Mouse (Mus musculus): ENCODE data around the gene Ppp1r2. TPM values are rescaled to one million over a fixed set of nuclear protein-coding genes. Genes with fewer than 3 reads are reported as not detected.

The Ppp1r2 gene
- polyA plus RNA-seq, 2 experiments = 40.5 to 77.7 TPM

DNA sequence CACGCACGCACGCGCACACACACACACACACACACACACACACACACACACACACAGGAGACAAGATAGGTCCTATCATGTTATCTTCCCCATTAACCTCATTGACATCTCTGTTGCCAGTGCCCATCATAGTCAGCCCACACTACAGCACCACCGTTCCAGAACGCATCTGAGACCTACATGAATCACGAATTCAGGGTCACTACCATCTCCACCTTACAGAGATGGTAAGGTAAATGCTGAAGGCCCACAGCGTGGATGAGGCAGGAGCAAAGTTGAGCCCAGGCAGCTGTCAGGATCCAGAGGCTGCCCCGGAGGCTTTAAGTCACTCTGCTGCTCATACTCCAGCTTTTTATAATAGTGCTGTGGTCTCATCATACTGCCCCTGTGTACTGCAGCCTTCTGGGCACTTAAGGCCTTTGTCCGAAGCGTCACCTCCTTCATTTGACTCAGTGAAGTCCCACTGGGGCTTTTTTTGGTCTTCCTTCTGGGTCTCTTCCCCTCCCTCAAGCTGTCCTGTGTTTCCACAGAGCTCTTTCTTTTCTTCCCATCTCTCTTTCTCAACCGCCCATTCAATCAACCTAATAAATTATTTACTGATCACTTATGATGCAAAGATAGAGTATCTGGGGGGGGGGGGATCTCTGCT is 40.1 kb downstream of the Ppp1r2 start:
- Histone ChIP-seq H3K4me2 (replicated peaks; ENCODE audit: low read depth, low read length, severe bottlenecking) (no peak overlapping the region), H3K27ac (replicated peaks; ENCODE audit: low read depth, low read length) (no peak overlapping the region), H3K9ac (ENCODE audit: low read depth, low read length, severe bottlenecking) (no peak overlapping the region), H3K27me3 (ENCODE audit: control insufficient read depth, insufficient read depth, low read length) (no peaks in the 10 kb centered on the region), H3K4me3 (replicated peaks; ENCODE audit: low read length) (no peak overlapping the region), H3K9me3 (ENCODE audit: control insufficient read depth, low read length) (no peaks in the 10 kb centered on the region), H3K36me3 (ENCODE audit: control insufficient read depth, insufficient read depth, low read length) (no peaks in the 10 kb centered on the region), H3K4me1 (ENCODE audit: control insufficient read depth, insufficient read depth, low read length) (peaks cover 22% of the 10 kb centered on the region)
- ATAC-seq (ENCODE audit: low FRiP score, low read depth) = no peak
- 73% methylated on average over 12 of the region's 12 CpGs for WGBS
- no peak for TF ChIP-seq POLR2A (IDR thresholded peaks at IDR 0.05; ENCODE audit: borderline replicate concordance, extremely low read depth, insufficient read depth, insufficient read length)
- no peak for DNase-seq (ENCODE audit: low spot score)

DNA sequence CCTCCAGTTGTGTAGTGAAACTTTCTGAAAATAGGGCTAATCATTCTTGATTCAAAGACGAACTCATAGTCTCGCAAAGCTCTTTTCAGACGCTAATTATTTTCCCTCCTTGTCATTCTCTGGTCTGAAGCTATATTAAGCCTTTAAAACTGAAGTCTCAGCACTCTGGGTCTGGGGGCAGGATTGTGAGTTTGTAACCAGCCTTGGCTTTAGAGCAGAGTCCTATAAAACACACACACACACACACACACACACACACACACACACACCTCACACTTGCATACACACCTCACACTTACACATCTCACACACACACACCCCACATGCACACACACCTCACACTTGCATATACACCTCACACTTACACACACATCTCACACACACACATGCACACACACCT is 40.7 kb downstream of the Ppp1r2 start:
- H3K36me3 ChIP-seq (ENCODE audit: control insufficient read depth, insufficient read depth, low read length) = no peaks in the 10 kb centered on the region
- H3K4me3 ChIP-seq (replicated peaks; ENCODE audit: low read length) = peak overlapping the region; percentile 7; the same call in 1 of the 2 replicates
- no peak overlapping the region for H3K27ac ChIP-seq (replicated peaks; ENCODE audit: low read depth, low read length)
- H3K9me3 ChIP-seq (ENCODE audit: control insufficient read depth, low read length) = no peaks in the 10 kb centered on the region
- peak overlapping the region; percentile 55; the same call in 1 of the 2 replicates for H3K4me2 ChIP-seq (replicated peaks; ENCODE audit: low read depth, low read length, severe bottlenecking)
- peaks cover 22% of the 10 kb centered on the region for H3K4me1 ChIP-seq (ENCODE audit: control insufficient read depth, insufficient read depth, low read length)
- H3K27me3 ChIP-seq (ENCODE audit: control insufficient read depth, insufficient read depth, low read length) = no peaks in the 10 kb centered on the region
- DNase-seq (ENCODE audit: low spot score) (no peak), ATAC-seq (ENCODE audit: low FRiP score, low read depth) (no peak)
- WGBS = 23% methylated on average over 3 of the region's 3 CpGs
- no peak overlapping the region for H3K9ac ChIP-seq (ENCODE audit: low read depth, low read length, severe bottlenecking)
- TF ChIP-seq POLR2A (IDR thresholded peaks at IDR 0.05; ENCODE audit: borderline replicate concordance, extremely low read depth, insufficient read depth, insufficient read length) = no peak

DNA sequence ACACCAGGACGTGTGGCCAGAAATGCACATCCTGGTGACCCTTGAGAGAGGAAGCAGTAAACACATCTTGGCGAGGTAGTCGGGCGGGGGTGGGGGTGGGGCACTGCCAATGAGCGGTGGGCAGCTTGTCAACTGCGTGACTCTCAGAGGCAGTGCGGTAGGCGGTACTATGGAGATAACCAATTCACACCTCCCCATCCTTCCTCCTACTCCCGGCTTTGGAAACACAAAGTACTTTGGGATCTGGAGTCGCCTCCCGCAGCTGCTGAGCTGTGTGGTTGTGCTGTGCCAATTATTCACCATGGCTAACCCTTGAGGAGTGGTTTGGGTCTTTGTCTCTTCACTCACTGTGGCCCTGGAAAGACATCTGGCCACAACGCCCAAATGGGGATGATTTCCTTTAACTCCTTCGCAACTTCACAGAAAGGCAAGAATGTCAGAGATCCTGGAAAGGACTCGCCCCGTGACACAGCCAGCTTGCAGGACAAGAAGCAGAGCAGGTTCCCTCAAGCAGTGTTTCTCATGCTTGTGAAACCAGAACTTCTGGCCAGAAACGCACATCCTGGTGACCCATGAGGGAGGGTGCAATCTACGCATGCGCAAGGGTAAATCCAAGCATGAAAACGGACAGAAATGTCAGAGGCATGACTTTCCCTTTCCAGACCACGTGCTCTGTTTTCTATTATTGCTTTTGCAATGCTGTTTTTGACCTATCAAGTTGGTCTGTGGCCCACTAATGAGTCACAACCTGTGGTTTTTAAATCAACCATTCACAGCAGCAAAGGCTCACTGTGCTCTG is 41.3 kb downstream of the Ppp1r2 start:
- Histone ChIP-seq H3K9me3 (ENCODE audit: control insufficient read depth, low read length) (no peaks in the 10 kb centered on the region), H3K36me3 (ENCODE audit: control insufficient read depth, insufficient read depth, low read length) (no peaks in the 10 kb centered on the region), H3K4me1 (ENCODE audit: control insufficient read depth, insufficient read depth, low read length) (peaks cover 22% of the 10 kb centered on the region), H3K27ac (replicated peaks; ENCODE audit: low read depth, low read length) (no peak overlapping the region), H3K4me2 (replicated peaks; ENCODE audit: low read depth, low read length, severe bottlenecking) (peak overlapping the region; percentile 55), H3K4me3 (replicated peaks; ENCODE audit: low read length) (peak overlapping the region; percentile 7; the same call in 1 of the 2 replicates), H3K9ac (ENCODE audit: low read depth, low read length, severe bottlenecking) (no peak overlapping the region), H3K27me3 (ENCODE audit: control insufficient read depth, insufficient read depth, low read length) (no peaks in the 10 kb centered on the region)
- peak; percentile 36 for DNase-seq (ENCODE audit: low spot score)
- no peak for TF ChIP-seq POLR2A (IDR thresholded peaks at IDR 0.05; ENCODE audit: borderline replicate concordance, extremely low read depth, insufficient read depth, insufficient read length)
- no peak for ATAC-seq (ENCODE audit: low FRiP score, low read depth)
- WGBS = 7% methylated on average over 20 of the region's 20 CpGs

DNA sequence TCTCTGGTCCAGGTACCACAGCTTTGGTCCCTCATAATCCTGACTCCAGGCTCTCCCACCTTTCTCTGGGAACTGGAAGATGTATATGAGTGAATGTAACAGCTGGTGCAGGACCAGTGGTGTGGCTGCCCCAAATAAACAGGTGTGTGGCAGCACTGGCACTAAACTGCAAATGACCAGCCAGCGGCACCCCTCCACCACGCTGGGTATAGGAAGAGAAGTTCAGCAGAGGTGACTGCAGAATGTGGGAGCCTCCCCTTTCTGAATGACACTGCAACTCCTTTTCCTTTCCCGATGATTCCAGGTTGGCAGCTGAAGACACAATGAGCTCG is 41.9 kb downstream of the Ppp1r2 start:
- 10% methylated on average over 4 of the region's 4 CpGs for WGBS
- H3K9ac ChIP-seq (ENCODE audit: low read depth, low read length, severe bottlenecking) = no peak overlapping the region
- TF ChIP-seq POLR2A (IDR thresholded peaks at IDR 0.05; ENCODE audit: borderline replicate concordance, extremely low read depth, insufficient read depth, insufficient read length) = no peak
- H3K4me3 ChIP-seq (replicated peaks; ENCODE audit: low read length) = no peak overlapping the region
- no peaks in the 10 kb centered on the region for H3K27me3 ChIP-seq (ENCODE audit: control insufficient read depth, insufficient read depth, low read length)
- peak overlapping the region; percentile 55 for H3K4me2 ChIP-seq (replicated peaks; ENCODE audit: low read depth, low read length, severe bottlenecking)
- no peaks in the 10 kb centered on the region for H3K36me3 ChIP-seq (ENCODE audit: control insufficient read depth, insufficient read depth, low read length)
- H3K27ac ChIP-seq (replicated peaks; ENCODE audit: low read depth, low read length) = no peak overlapping the region
- no peaks in the 10 kb centered on the region for H3K9me3 ChIP-seq (ENCODE audit: control insufficient read depth, low read length)
- ATAC-seq (ENCODE audit: low FRiP score, low read depth) (no peak), DNase-seq (ENCODE audit: low spot score) (no peak)
- H3K4me1 ChIP-seq (ENCODE audit: control insufficient read depth, insufficient read depth, low read length) = peaks cover 22% of the 10 kb centered on the region

DNA sequence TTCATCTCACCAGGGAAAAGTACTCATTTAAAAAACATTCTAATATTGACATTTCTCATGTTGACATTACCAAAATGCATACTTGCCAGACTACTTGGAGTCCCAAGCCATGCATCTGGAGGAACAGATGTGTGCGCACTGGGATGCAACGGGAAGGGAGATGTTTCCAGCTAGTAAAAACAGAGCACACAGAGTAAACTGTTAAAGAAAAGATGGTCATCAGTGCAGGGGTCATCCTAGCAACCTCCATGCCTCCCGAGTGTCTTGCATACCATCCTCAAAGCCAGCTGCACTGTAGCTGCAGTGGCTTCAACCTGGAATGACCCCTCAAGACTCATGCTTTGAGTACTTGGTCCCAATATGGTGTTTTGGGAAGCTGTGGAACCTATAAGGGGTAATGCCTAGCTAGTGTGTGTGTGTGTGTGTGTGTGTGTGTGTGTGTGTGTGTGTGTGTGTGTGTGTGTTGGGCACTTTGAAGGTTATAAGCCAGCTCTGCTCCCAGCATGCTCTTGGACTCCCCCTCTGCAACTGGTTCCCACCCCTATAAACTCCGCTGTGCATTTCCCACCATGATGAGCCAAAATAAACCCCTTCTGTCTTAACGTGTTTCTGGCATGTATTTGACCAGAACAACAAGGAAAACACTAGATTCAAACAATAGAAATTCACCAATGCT is 42.4 kb downstream of the Ppp1r2 start:
- Histone ChIP-seq H3K4me1 (ENCODE audit: control insufficient read depth, insufficient read depth, low read length) (peaks cover 22% of the 10 kb centered on the region), H3K9me3 (ENCODE audit: control insufficient read depth, low read length) (no peaks in the 10 kb centered on the region), H3K9ac (ENCODE audit: low read depth, low read length, severe bottlenecking) (no peak overlapping the region), H3K36me3 (ENCODE audit: control insufficient read depth, insufficient read depth, low read length) (no peaks in the 10 kb centered on the region), H3K4me2 (replicated peaks; ENCODE audit: low read depth, low read length, severe bottlenecking) (no peak overlapping the region), H3K27ac (replicated peaks; ENCODE audit: low read depth, low read length) (no peak overlapping the region), H3K4me3 (replicated peaks; ENCODE audit: low read length) (no peak overlapping the region), H3K27me3 (ENCODE audit: control insufficient read depth, insufficient read depth, low read length) (no peaks in the 10 kb centered on the region)
- 61% methylated on average over 5 of the region's 5 CpGs for WGBS
- DNase-seq (ENCODE audit: low spot score) (no peak), ATAC-seq (ENCODE audit: low FRiP score, low read depth) (no peak)
- TF ChIP-seq POLR2A (IDR thresholded peaks at IDR 0.05; ENCODE audit: borderline replicate concordance, extremely low read depth, insufficient read depth, insufficient read length) = no peak

Measured in limb, embryonic 14.5 days (tissue).